Mouse (Mus musculus): ENCODE results near the gene Oas1h. TPM values are rescaled to one million over a fixed set of nuclear protein-coding genes. Genes with fewer than 3 reads are reported as not detected.
A peak's percentile ranks its signal among the peaks of the same experiment; 100 is the strongest.

The Oas1h gene
- total and polyA plus RNA-seq, 3 experiments: not detected

- H3K79me2 ChIP-seq (ENCODE audit: control insufficient read depth, insufficient read depth, low read length, poor library complexity): no peaks in the 10 kb centered on the region
- no peak for DNase-seq (ENCODE audit: low read depth, low spot score)
- TF ChIP-seq TAL1 (IDR thresholded peaks at IDR 0.05; ENCODE audit: low read length) (no peak), USF1 (IDR thresholded peaks at IDR 0.05; ENCODE audit: low read depth, low read length) (no peak), CHD2 (IDR thresholded peaks at IDR 0.05; ENCODE audit: low read length) (no peak), MYC (IDR thresholded peaks at IDR 0.05; ENCODE audit: low read depth, low read length) (no peak), CHD1 (IDR thresholded peaks at IDR 0.05; ENCODE audit: low read depth, low read length) (no peak)
- no peaks in the 10 kb centered on the region for H3K36me3 ChIP-seq (ENCODE audit: control insufficient read depth in 1 of 2, insufficient read depth in 2 of 2, low read length in 2 of 2)
- H3K27me3 ChIP-seq (ENCODE audit: control insufficient read depth in 1 of 2, insufficient read depth in 2 of 2, low read length in 2 of 2): 0 out of 4 replicates have a peak, but pooled peaks cover 0 to 1% of the 10 kb centered on the region in 2 experiments
- H3K4me3 ChIP-seq (ENCODE audit: control insufficient read depth in 1 of 2, insufficient read depth in 1 of 2, low read depth in 2 of 2, low read length in 2 of 2): no peak within 1 kb of the TSS
- no peaks in the 10 kb centered on the region for H3K4me1 ChIP-seq (ENCODE audit: control insufficient read depth in 1 of 2, insufficient read depth in 2 of 2, low read length in 2 of 2)
- no peaks in the 10 kb centered on the region for H3K9me3 ChIP-seq (replicated peaks; ENCODE audit: insufficient read depth, low read length)
- H3K27ac ChIP-seq (ENCODE audit: control insufficient read depth, low read depth, low read length): no peak within 1 kb of the TSS
- H3K9ac ChIP-seq (ENCODE audit: control insufficient read depth, low read depth, low read length, poor library complexity, severe bottlenecking): no peak within 1 kb of the TSS
Observed at GRCm38 (mm10) chr5:120847067-120847466, 14.2 kb upstream of the Oas1h start, which contains the start of gene Oas1f. TSS of gene Oas1f (plus strand) at chr5:120847367.

GRCm38 (mm10) chr5:120849601-120850136 is 11.6 kb upstream of the Oas1h start:
- Histone ChIP-seq H3K36me3 (ENCODE audit: control insufficient read depth in 1 of 2, insufficient read depth in 2 of 2, low read length in 2 of 2) (no peaks in the 10 kb centered on the region), H3K27me3 (ENCODE audit: control insufficient read depth in 1 of 2, insufficient read depth in 2 of 2, low read length in 2 of 2) (0 out of 4 replicates have a peak, but pooled peaks cover 0 to 1% of the 10 kb centered on the region in 2 experiments), H3K9me3 (replicated peaks; ENCODE audit: insufficient read depth, low read length) (no peaks in the 10 kb centered on the region), H3K27ac (ENCODE audit: control insufficient read depth, low read depth, low read length) (no peak overlapping the region), H3K9ac (ENCODE audit: control insufficient read depth, low read depth, low read length, poor library complexity, severe bottlenecking) (no peak overlapping the region), H3K79me2 (ENCODE audit: control insufficient read depth, insufficient read depth, low read length, poor library complexity) (no peaks in the 10 kb centered on the region), H3K4me1 (ENCODE audit: control insufficient read depth in 1 of 2, insufficient read depth in 2 of 2, low read length in 2 of 2) (no peaks in the 10 kb centered on the region), H3K4me3 (ENCODE audit: control insufficient read depth in 1 of 2, insufficient read depth in 1 of 2, low read depth in 2 of 2, low read length in 2 of 2) (no peak overlapping the region)
- TF ChIP-seq RAD21 (IDR thresholded peaks at IDR 0.05; ENCODE audit: low read depth, low read length) (peak; percentile 13), CTCF (IDR thresholded peaks at IDR 0.05 in 2 of 3, conservative IDR thresholded peaks at IDR 0.05 in 1 of 3; ENCODE audit: control insufficient read depth in 1 of 3, insufficient read depth in 1 of 3, low read depth in 2 of 3, low read length in 3 of 3, poor library complexity in 1 of 3, severe bottlenecking in 1 of 3) (peak; percentile 54 to 81 (median 66)), CHD2 (IDR thresholded peaks at IDR 0.05; ENCODE audit: low read length) (no peak), SMC3 (IDR thresholded peaks at IDR 0.05; ENCODE audit: low read depth, low read length) (peak; percentile 55)
- DNase-seq (ENCODE audit: low read depth, low spot score): peak; percentile 33

GRCm38 (mm10) chr5:120859241-120859640 is 2.0 kb upstream of the Oas1h start:
- no peaks in the 10 kb centered on the region for H3K4me1 ChIP-seq (ENCODE audit: control insufficient read depth in 1 of 2, insufficient read depth in 2 of 2, low read length in 2 of 2)
- H3K79me2 ChIP-seq (ENCODE audit: control insufficient read depth, insufficient read depth, low read length, poor library complexity): no peaks in the 10 kb centered on the region
- H3K9me3 ChIP-seq (replicated peaks; ENCODE audit: insufficient read depth, low read length): no peaks in the 10 kb centered on the region
- H3K27ac ChIP-seq (ENCODE audit: control insufficient read depth, low read depth, low read length): no peak overlapping the region
- H3K4me3 ChIP-seq (ENCODE audit: control insufficient read depth in 1 of 2, insufficient read depth in 1 of 2, low read depth in 2 of 2, low read length in 2 of 2): no peak overlapping the region
- H3K9ac ChIP-seq (ENCODE audit: control insufficient read depth, low read depth, low read length, poor library complexity, severe bottlenecking): no peak overlapping the region
- no peak for TF ChIP-seq JUND (IDR thresholded peaks at IDR 0.05; ENCODE audit: low read depth, low read length)
- TF ChIP-seq USF1 (IDR thresholded peaks at IDR 0.05; ENCODE audit: low read depth, low read length): no peak
- TF ChIP-seq RAD21 (IDR thresholded peaks at IDR 0.05; ENCODE audit: low read depth, low read length): no peak
- no peak for TF ChIP-seq MAFK (IDR thresholded peaks at IDR 0.05; ENCODE audit: borderline replicate concordance, low read depth, low read length)
- no peak for TF ChIP-seq POLR2AphosphoS2 (IDR thresholded peaks at IDR 0.05; ENCODE audit: low read length)
- TF ChIP-seq HCFC1 (IDR thresholded peaks at IDR 0.05; ENCODE audit: low read depth, low read length): no peak
- TF ChIP-seq EP300 (IDR thresholded peaks at IDR 0.05; ENCODE audit: low read depth in 1 of 2, low read length in 2 of 2): no peak
- no peak for TF ChIP-seq UBTF (IDR thresholded peaks at IDR 0.05; ENCODE audit: borderline replicate concordance, insufficient read depth, low read depth, low read length)
- no peak for TF ChIP-seq POLR2A (IDR thresholded peaks at IDR 0.05; ENCODE audit: control insufficient read depth in 1 of 2, insufficient read depth in 1 of 2, low read depth in 1 of 2, low read length in 2 of 2, poor library complexity in 1 of 2)
- H3K27me3 ChIP-seq (ENCODE audit: control insufficient read depth in 1 of 2, insufficient read depth in 2 of 2, low read length in 2 of 2): no peaks in the 10 kb centered on the region
- H3K36me3 ChIP-seq (ENCODE audit: control insufficient read depth in 1 of 2, insufficient read depth in 2 of 2, low read length in 2 of 2): no peaks in the 10 kb centered on the region
- DNase-seq (ENCODE audit: low read depth, low spot score): no peak

All from MEL (cell line).